Mouse (Mus musculus) hindlimb bud, embryonic 11.5 days (tissue): ENCODE results near the gene Olfr1053.
"Not testable (repeated sequence)": the region's sequence is repeated elsewhere in the genome, so short reads cannot be mapped to it uniquely, and the experiment has no call there.

Experiments used
- DNase-seq: peaks from one replicate; pipeline ENCODE4 v3.0.0-alpha.2; 2012; ENCODE audit warnings: low read depth, low spot score; ENCODE audit errors: extremely low spot score

Olfr1053 gene

GRCm38 (mm10) chr2:86315184-86315583, at the start of gene Olfr1053:
Gene Olfr1053, minus strand, starts transcription at chr2:86315284.
- no peak for DNase-seq

- no peak for DNase-seq
Measured at GRCm38 (mm10) chr2:86362369-86362768, 47.3 kb upstream of the Olfr1053 start, which contains the start of gene Olfr1056. Gene Olfr1056, minus strand, starts transcription at chr2:86362469.

- not testable (repeated sequence) for DNase-seq
Measured at GRCm38 (mm10) chr2:86351751-86352150, 36.7 kb upstream of the Olfr1053 start.

- no peak for DNase-seq
Measured at GRCm38 (mm10) chr2:86350184-86350583, 35.1 kb upstream of the Olfr1053 start, which contains the start of gene Olfr1055. Gene Olfr1055, minus strand, starts transcription at chr2:86350284.

- no peak for DNase-seq
Measured at GRCm38 (mm10) chr2:86335333-86335732, 20.2 kb upstream of the Olfr1053 start, which contains the start of gene Olfr1054. Gene Olfr1054, minus strand, starts transcription at chr2:86335433.

- no peak for DNase-seq
Measured at GRCm38 (mm10) chr2:86292155-86292554, 22.9 kb downstream of the Olfr1053 start, which contains the start of gene Olfr1052. Gene Olfr1052, plus strand, starts transcription at chr2:86292455.

- DNase-seq: not testable (repeated sequence)
Measured at GRCm38 (mm10) chr2:86278988-86279387, 36.1 kb downstream of the Olfr1053 start, which contains the start of gene Olfr1051. Gene Olfr1051, minus strand, starts transcription at chr2:86279088.
